Mouse (Mus musculus) forebrain, postnatal 0 days (tissue): ENCODE measurements at regions not wholly inside any gene's neighbourhood (a gene's known extent, or its start where the extent isn't known, plus 50 kb on each side); places are given as distances from the start of the nearest gene placed in this dataset.

Experiments used
- ATAC-seq: fragments of 200-750 bp; cut with Nextera tagmentation; 2 replicates; pipeline ENCODE4 v1.8.0; 2017; ENCODE audit warnings: mild to moderate bottlenecking, moderate library complexity
- DNase-seq: peaks from one replicate; pipeline ENCODE4 v3.0.0-alpha.2; 2015
- H3K27ac ChIP-seq: fragments of 300-500 bp; sonication (generic); 2 replicates; pipeline ENCODE4 v1.5.1; 2014; ENCODE audit warnings: low read depth, mild to moderate bottlenecking, antibody characterized with exemption, low read length, moderate library complexity, mixed read lengths
- H3K27me3 ChIP-seq: fragments of 300-500 bp; sonication (generic); 2 replicates; pipeline ENCODE4 v1.6.1; 2014; ENCODE audit warnings: mild to moderate bottlenecking, low read length, mixed read lengths; ENCODE audit not compliant: insufficient read depth
- H3K36me3 ChIP-seq: fragments of 300-500 bp; sonication (generic); 2 replicates; pipeline ENCODE4 v1.6.1; 2014; ENCODE audit warnings: mild to moderate bottlenecking, moderate library complexity; ENCODE audit not compliant: insufficient read depth
- H3K4me1 ChIP-seq: fragments of 300-500 bp; sonication (generic); 2 replicates; pipeline ENCODE4 v1.6.1; 2014; ENCODE audit warnings: antibody characterized with exemption; ENCODE audit not compliant: insufficient read depth
- H3K4me2 ChIP-seq: fragments of 300-500 bp; sonication (generic); 2 replicates; pipeline ENCODE4 v1.6.1; 2014; ENCODE audit warnings: low read depth, mild to moderate bottlenecking, moderate library complexity
- H3K4me3 ChIP-seq: fragments of 300-500 bp; sonication (generic); 2 replicates; pipeline ENCODE4 v1.5.1; 2014; ENCODE audit warnings: low read depth, low read length, mixed read lengths
- H3K9ac ChIP-seq: fragments of 300-500 bp; sonication (generic); 2 replicates; pipeline ENCODE4 v1.6.1; 2014; ENCODE audit warnings: mild to moderate bottlenecking
- H3K9me3 ChIP-seq: fragments of 300-500 bp; sonication (generic); 2 replicates; pipeline ENCODE4 v1.6.1; 2016; ENCODE audit warnings: low read length
- CTCF ChIP-seq: sonication (generic); IDR thresholded peaks from 2 replicates; pipeline ENCODE4 v1.5.1; 2016; ENCODE audit warnings: antibody characterized with exemption, control low read depth, low read depth
- WGBS: fragments of 180-500 bp; shearing (Covaris S2); extraction: QIAGEN DNeasy Blood & Tissue Kit; methylation state at CpG from one replicate; pipeline ENCODE4 v1.1.7; 2014; 5-methylcytosine and 5-hydroxymethylcytosine counted together

DNA sequence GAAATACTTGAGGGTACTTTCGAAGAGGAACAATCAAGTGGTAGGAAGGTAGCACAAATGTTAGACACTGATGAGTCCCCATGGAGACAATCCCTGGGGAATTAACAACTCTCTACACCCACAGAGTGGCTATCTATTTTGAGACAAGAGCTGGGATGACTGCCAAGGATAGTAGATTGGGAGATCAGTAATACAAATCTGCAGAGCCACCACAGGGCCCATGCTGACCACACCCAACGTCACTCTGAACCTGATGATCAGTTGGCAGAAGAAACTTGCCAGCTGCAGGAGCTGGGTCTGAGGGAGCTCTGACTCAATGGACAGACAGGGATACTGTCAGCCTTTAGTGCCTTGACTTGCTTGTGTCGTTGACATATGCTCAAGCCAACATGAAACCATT, 143.1 kb upstream of the Pdzrn3 start:
- H3K4me2 ChIP-seq: no peak overlapping the region
- 83% methylated on average over 3 of the region's 3 CpGs for WGBS
- ATAC-seq: no peak
- no peaks in the 10 kb centered on the region for H3K9me3 ChIP-seq
- no peak for DNase-seq
- no peaks in the 10 kb centered on the region for H3K4me1 ChIP-seq
- no peak overlapping the region for H3K4me3 ChIP-seq
- TF ChIP-seq CTCF: no peak
- H3K27me3 ChIP-seq: no peaks in the 10 kb centered on the region
- no peak overlapping the region for H3K9ac ChIP-seq
- H3K36me3 ChIP-seq: no peaks in the 10 kb centered on the region
- no peak overlapping the region for H3K27ac ChIP-seq

DNA sequence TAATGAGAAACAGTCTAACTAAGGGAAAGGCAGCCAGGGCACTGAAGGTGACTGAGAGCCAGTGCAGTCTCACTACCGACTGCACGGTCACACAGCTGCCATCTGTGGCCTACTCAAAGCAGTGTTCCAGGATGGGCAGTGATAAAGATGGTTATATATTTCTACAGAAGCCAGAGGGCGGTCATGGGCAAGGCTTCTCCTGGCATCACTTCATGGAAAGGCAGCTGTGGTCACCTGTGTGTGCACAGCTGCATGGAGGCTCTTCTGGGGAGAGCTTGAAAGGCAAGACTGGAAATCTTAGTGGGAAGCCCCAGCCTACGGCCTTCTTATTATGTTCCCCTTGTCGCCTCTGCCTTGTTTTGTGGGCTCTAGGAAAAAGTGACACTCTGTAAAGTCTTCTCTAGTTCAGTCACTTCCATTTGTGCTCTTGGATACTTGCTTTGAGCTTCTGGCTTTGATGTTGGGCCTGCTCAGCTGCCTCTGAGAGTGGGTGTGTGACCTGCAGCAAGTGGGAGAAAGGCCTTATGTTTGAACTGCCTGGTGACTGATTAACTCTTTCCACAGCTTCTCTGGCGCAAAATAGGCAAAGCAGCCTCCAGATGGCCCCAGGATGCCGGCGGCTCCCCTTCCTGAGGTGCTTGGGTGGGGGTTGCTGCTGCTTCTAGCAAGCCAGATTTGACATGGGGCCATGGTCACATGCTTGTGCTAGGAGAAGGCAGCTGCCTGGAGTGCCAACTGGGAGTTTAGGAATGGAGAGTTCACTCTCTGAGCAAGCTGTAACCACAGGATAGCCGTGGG, 141.4 kb upstream of the Pdzrn3 start:
- Histone ChIP-seq H3K27ac (no peak overlapping the region), H3K4me3 (no peak overlapping the region), H3K4me2 (no peak overlapping the region), H3K9me3 (no peaks in the 10 kb centered on the region), H3K36me3 (no peaks in the 10 kb centered on the region), H3K4me1 (no peaks in the 10 kb centered on the region), H3K9ac (no peak overlapping the region), H3K27me3 (no peaks in the 10 kb centered on the region)
- 64% methylated on average over 9 of the region's 9 CpGs for WGBS
- TF ChIP-seq CTCF: 0 out of 2 replicates have a peak, but pooled peaks have one; percentile 15
- DNase-seq (no peak), ATAC-seq (no peak)

GRCm38 (mm10) chr6:101517584-101517983, 139.9 kb upstream of the Pdzrn3 start:
- H3K27me3 ChIP-seq: no peaks in the 10 kb centered on the region
- WGBS: 85% methylated on average over 2 of the region's 2 CpGs
- H3K4me2 ChIP-seq: no peak overlapping the region
- ATAC-seq (no peak), DNase-seq (no peak)
- TF ChIP-seq CTCF: no peak
- H3K27ac ChIP-seq: no peak overlapping the region
- no peak overlapping the region for H3K9ac ChIP-seq
- no peaks in the 10 kb centered on the region for H3K4me1 ChIP-seq
- H3K4me3 ChIP-seq: no peak overlapping the region
- H3K36me3 ChIP-seq: no peaks in the 10 kb centered on the region
- H3K9me3 ChIP-seq: no peaks in the 10 kb centered on the region

- ATAC-seq: no peak
- Histone ChIP-seq H3K36me3 (no peaks in the 10 kb centered on the region), H3K27me3 (no peaks in the 10 kb centered on the region), H3K9ac (no peak overlapping the region), H3K4me1 (no peaks in the 10 kb centered on the region), H3K27ac (no peak overlapping the region), H3K4me3 (no peak overlapping the region), H3K9me3 (no peaks in the 10 kb centered on the region), H3K4me2 (no peak overlapping the region)
- WGBS: 81% methylated on average over 2 of the region's 2 CpGs
- no peak for TF ChIP-seq CTCF
- DNase-seq: no peak
Observed at GRCm38 (mm10) chr6:101513696-101514095, 136.0 kb upstream of the Pdzrn3 start.

DNA sequence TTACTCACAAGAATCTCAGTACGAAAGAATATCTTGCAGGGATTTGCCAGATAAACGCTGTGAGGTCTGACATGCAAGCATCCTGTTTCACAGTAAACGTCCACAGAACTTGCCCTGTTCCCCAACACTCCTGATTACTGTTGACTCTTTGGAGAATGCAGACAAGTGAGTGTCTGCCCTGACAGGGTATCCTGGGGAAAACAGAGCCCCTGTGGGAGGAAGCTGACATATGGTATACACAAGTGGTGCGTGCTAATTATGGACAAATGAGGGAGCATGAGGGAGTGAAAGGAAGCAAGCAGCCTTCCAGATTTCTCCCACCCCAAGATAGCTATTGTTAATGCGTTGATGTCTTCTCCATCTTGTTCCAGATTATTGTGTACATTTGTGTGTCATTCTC, 124.5 kb upstream of the Pdzrn3 start:
- peak; percentile 36; the same call in 1 of the 2 replicates for ATAC-seq
- Histone ChIP-seq H3K4me3 (no peak overlapping the region), H3K9me3 (no peaks in the 10 kb centered on the region), H3K9ac (no peak overlapping the region), H3K27ac (no peak overlapping the region), H3K4me2 (no peak overlapping the region), H3K27me3 (no peaks in the 10 kb centered on the region), H3K4me1 (0 out of 2 replicates have a peak, but pooled peaks cover 3% of the 10 kb centered on the region), H3K36me3 (no peaks in the 10 kb centered on the region)
- no peak for TF ChIP-seq CTCF
- WGBS: 44% methylated on average over 5 of the region's 5 CpGs
- DNase-seq: peak; percentile 25

- no peak for TF ChIP-seq CTCF
- Histone ChIP-seq H3K27ac (no peak overlapping the region), H3K9me3 (no peaks in the 10 kb centered on the region), H3K4me1 (0 out of 2 replicates have a peak, but pooled peaks cover 3% of the 10 kb centered on the region), H3K27me3 (no peaks in the 10 kb centered on the region), H3K4me2 (no peak overlapping the region), H3K36me3 (no peaks in the 10 kb centered on the region), H3K4me3 (no peak overlapping the region), H3K9ac (no peak overlapping the region)
- ATAC-seq (no peak), DNase-seq (no peak)
- WGBS: 73% methylated on average over 4 of the region's 4 CpGs
Observed at GRCm38 (mm10) chr6:101501716-101502115, 124.0 kb upstream of the Pdzrn3 start.

DNA sequence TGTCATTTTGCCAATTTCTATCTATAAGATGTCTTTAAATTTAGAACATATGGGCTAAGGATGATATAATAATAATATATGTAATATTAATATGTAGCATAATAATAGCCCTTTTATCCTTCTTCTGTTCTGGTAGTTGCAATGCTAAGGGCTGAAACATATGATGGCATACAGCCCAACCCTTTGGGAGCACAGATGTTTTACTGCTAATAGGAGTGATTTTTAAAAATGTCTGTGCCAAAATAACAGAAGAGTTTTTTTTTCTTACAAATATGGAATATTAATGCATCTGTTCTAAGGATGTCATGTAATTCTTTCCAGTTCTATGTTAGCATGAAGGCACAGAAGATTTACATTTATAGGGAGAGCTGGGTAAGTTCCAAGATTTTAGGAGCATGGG, 122.5 kb upstream of the Pdzrn3 start:
- TF ChIP-seq CTCF: no peak
- 0 out of 2 replicates have a peak, but pooled peaks cover 3% of the 10 kb centered on the region for H3K4me1 ChIP-seq
- no peak for DNase-seq
- H3K27ac ChIP-seq: no peak overlapping the region
- no peaks in the 10 kb centered on the region for H3K36me3 ChIP-seq
- H3K27me3 ChIP-seq: no peaks in the 10 kb centered on the region
- no peak overlapping the region for H3K4me3 ChIP-seq
- no peak overlapping the region for H3K4me2 ChIP-seq
- ATAC-seq: no peak
- H3K9ac ChIP-seq: no peak overlapping the region
- H3K9me3 ChIP-seq: no peaks in the 10 kb centered on the region
